Mouse (Mus musculus) myocyte (in vitro differentiated cells): ENCODE results near the gene D930048N14Rik. TPM values are rescaled to one million over a fixed set of nuclear protein-coding genes. Genes with fewer than 3 reads are reported as not detected.

Source experiments
- H3K27me3 ChIP-seq: one replicate; pipeline ENCODE4 v1.6.1; 2011; ENCODE audit not compliant: control insufficient read depth, insufficient read depth, insufficient read length
- H3K36me3 ChIP-seq: one replicate; pipeline ENCODE4 v1.6.1; 2011; ENCODE audit not compliant: control insufficient read depth, insufficient read depth
- H3K4me2 ChIP-seq: one replicate; pipeline ENCODE4 v1.6.1; 2011; ENCODE audit warnings: low read depth, control low read depth
- H3K4me3 ChIP-seq: one replicate; pipeline ENCODE4 v1.5.1; 2011; ENCODE audit warnings: mild to moderate bottlenecking, control low read depth, moderate library complexity
- H3K79me2 ChIP-seq: one replicate; pipeline ENCODE4 v1.6.1; 2011; ENCODE audit not compliant: control insufficient read depth, insufficient read depth
- H3ac ChIP-seq: one replicate; pipeline ENCODE4 v1.6.1; 2011; ENCODE audit not compliant: control insufficient read depth, insufficient read length
- CEBPB ChIP-seq: IDR thresholded peaks from 2 replicates; pipeline ENCODE4 v1.6.1; 2011; ENCODE audit warnings: mild to moderate bottlenecking, moderate library complexity; ENCODE audit not compliant: poor library complexity, insufficient read depth, severe bottlenecking
- E2F4 ChIP-seq: IDR thresholded peaks from one replicate; pipeline ENCODE4 v1.6.1; 2011; ENCODE audit warnings: mild to moderate bottlenecking, control low read depth, moderate library complexity; ENCODE audit not compliant: insufficient read depth
- MAX ChIP-seq: IDR thresholded peaks from one replicate; pipeline ENCODE4 v1.6.1; 2011; ENCODE audit warnings: low read depth, mild to moderate bottlenecking, control low read depth
- MYOD1 ChIP-seq, 3 experiments: IDR thresholded peaks; one replicate each; pipeline ENCODE4 v1.6.1; 2011; ENCODE audit warnings: control low read depth in 2 of 3, low read depth in 2 of 3, mild to moderate bottlenecking in 2 of 3, moderate library complexity in 1 of 3; ENCODE audit not compliant: insufficient read length in 2 of 3, control insufficient read depth in 1 of 3
- MYOG ChIP-seq, 3 experiments: IDR thresholded peaks; one replicate each; pipeline ENCODE4 v1.6.1; 2011; ENCODE audit warnings: control low read depth in 2 of 3, low read depth in 2 of 3, mild to moderate bottlenecking in 2 of 3; ENCODE audit not compliant: insufficient read length in 2 of 3, control insufficient read depth in 1 of 3, insufficient read depth in 1 of 3
- POLR2A ChIP-seq: IDR thresholded peaks from one replicate; pipeline ENCODE4 v1.6.1; 2011; ENCODE audit warnings: low read depth, mild to moderate bottlenecking, control low read depth, moderate library complexity; ENCODE audit not compliant: insufficient read length
- POLR2AphosphoS2 ChIP-seq: IDR thresholded peaks from one replicate; pipeline ENCODE4 v1.6.1; 2011; ENCODE audit warnings: low read depth, control low read depth; ENCODE audit not compliant: insufficient read length
- REST ChIP-seq: IDR thresholded peaks from one replicate; pipeline ENCODE4 v1.6.1; 2011; ENCODE audit warnings: mild to moderate bottlenecking, control low read depth, moderate library complexity; ENCODE audit not compliant: insufficient read depth, insufficient read length
- SRF ChIP-seq: IDR thresholded peaks from one replicate; pipeline ENCODE4 v1.6.1; 2011; ENCODE audit warnings: low read depth; ENCODE audit not compliant: control insufficient read depth, insufficient read length
- TCF12 ChIP-seq: IDR thresholded peaks from one replicate; pipeline ENCODE4 v1.6.1; 2011; ENCODE audit warnings: mild to moderate bottlenecking, control low read depth; ENCODE audit not compliant: poor library complexity, insufficient read depth, severe bottlenecking
- TCF3 ChIP-seq: IDR thresholded peaks from one replicate; pipeline ENCODE4 v1.6.1; 2011; ENCODE audit warnings: low read depth, control low read depth; ENCODE audit not compliant: insufficient read length
- USF1 ChIP-seq: IDR thresholded peaks from one replicate; pipeline ENCODE4 v1.6.1; 2011; ENCODE audit warnings: low read depth, mild to moderate bottlenecking, control low read depth, moderate library complexity
- polyA plus RNA-seq: library from polyadenylated mRNA; unstranded; fragments of >200 nt; fragmentation: generic; extraction: Trizol; gene quantifications from one replicate; pipeline ENCODE4 v1.2.1, GENCODE M21; 2012; ENCODE audit warnings: missing spikeins

Gene D930048N14Rik
- polyA plus RNA-seq, 1 experiment = 0.25 TPM

DNA sequence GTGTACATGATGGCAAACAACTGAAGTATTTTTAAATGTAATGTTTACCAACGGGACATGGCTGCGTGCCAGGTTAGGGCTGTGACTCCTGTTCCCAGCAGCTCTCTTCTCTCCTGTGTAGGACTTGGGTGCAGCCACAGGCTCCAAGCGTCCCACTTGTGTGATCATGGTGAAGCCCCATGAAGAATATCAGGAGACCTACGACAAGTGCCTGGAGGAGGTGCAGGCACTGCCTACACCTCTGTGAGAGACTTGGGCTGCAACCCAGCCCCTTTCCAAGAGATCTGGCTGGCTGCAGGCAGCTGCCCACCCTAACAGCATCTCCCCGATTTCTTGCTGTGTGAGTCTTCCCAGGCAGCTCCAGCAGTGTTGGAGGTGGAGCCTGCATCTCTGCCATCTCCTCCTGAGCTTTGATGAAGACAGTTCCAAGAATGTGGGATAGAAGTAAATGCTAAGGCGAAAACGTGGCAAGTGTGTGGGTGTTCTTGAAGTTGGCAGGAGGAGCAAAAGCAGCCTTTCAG is 27.7 kb upstream of the D930048N14Rik start:
- no peak overlapping the region for H3ac ChIP-seq
- peaks cover 25% of the 10 kb centered on the region for H3K36me3 ChIP-seq
- peaks cover 21% of the 10 kb centered on the region for H3K79me2 ChIP-seq
- H3K4me2 ChIP-seq = no peak overlapping the region
- TF ChIP-seq TCF3 (no peak), CEBPB (no peak), USF1 (no peak), TCF12 (no peak), REST (no peak)
- H3K27me3 ChIP-seq = no peaks in the 10 kb centered on the region
- H3K4me3 ChIP-seq = no peak overlapping the region

DNA sequence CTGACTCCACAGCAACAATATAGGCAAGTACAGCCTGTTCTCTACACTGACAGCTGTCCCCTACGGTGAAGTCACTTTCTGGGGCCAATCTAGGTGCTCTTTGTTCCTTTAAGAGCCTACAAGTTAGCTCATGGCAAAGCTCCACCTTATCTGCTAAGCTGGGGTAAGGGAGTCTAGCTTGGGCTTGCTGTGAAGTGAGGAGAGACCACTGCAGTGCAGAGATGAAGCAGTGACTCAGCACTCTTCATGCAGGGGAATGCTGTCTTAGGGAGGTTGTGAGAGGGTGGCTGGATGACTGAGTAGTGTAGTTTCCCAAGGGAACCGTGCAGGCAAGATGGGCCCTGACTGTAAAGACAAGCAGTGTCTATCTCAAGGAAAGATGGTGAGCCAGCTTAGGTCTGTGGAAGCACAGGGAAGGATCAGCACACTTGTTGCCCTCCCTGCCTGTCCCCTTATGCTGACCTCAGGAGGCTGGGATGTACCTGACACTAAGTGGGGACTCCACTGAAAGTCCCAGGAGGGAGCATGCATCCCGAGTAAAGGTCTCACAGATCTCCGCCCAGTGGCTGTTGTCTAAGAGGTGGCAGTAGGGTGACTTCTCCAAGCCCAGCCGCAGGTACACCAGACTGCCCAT is 25.4 kb upstream of the D930048N14Rik start:
- TF ChIP-seq TCF12 (no peak), CEBPB (no peak), SRF (no peak), MYOG (IDR thresholded peaks at IDR 0.05; ENCODE audit: control insufficient read depth in 1 of 3, insufficient read depth in 1 of 3, insufficient read length in 2 of 3, low read depth in 2 of 3) (no peak), POLR2A (no peak), TCF3 (no peak), MYOD1 (IDR thresholded peaks at IDR 0.05; ENCODE audit: control insufficient read depth in 1 of 3, insufficient read length in 2 of 3, low read depth in 2 of 3) (no peak), POLR2AphosphoS2 (no peak), MAX (no peak), USF1 (no peak), REST (no peak), E2F4 (no peak)
- no peak overlapping the region for H3K4me2 ChIP-seq
- H3K27me3 ChIP-seq = no peaks in the 10 kb centered on the region
- H3K36me3 ChIP-seq = peaks cover 30% of the 10 kb centered on the region
- H3K79me2 ChIP-seq = peaks cover 16% of the 10 kb centered on the region
- H3K4me3 ChIP-seq = no peak overlapping the region
- H3ac ChIP-seq = no peak overlapping the region

DNA sequence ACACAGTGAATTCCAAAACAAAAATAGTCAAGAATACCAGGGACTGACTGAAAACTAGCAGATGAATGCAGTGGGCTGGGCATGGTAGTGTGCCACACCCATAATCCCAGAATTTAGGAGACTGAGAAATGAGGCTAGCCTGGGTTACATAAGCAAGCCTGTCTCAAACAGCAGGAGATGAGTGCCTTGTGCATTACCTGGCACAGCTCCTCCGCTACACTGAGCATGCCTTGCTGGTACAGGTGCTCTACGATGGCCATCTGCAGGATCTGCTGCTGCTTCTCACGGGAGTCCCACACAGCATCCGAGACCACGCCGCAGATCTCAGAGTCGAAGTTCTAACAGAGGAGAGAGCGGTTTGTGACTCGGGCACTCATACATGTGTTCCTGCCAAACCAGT is 23.3 kb upstream of the D930048N14Rik start:
- H3ac ChIP-seq = no peak overlapping the region
- no peaks in the 10 kb centered on the region for H3K79me2 ChIP-seq
- H3K36me3 ChIP-seq = peaks cover 24% of the 10 kb centered on the region
- H3K4me3 ChIP-seq = no peak overlapping the region
- H3K4me2 ChIP-seq = no peak overlapping the region
- no peaks in the 10 kb centered on the region for H3K27me3 ChIP-seq
- TF ChIP-seq E2F4 = no peak
- TF ChIP-seq POLR2A = peak; percentile 18
- peak; percentile 50 for TF ChIP-seq POLR2AphosphoS2

DNA sequence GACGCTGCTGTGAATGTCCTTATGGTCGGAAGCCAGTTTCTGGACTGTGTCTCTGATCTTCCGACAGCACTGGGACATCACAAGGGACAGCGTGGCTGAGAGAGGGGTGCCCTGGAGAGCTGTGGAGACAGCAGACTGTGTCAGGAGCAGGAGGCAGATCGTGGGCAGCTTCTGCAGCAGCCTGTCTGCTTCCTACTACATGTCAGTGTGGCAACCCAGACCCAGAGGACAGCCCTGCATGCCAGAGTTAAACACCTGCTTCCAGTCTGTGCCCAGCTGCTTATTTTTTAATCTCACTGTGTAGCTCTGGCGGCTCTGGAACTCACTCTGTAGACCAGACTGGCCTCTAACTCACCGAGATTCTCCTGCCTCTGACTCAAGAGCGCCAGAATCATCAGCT is 22.8 kb upstream of the D930048N14Rik start:
- H3K27me3 ChIP-seq = no peaks in the 10 kb centered on the region
- TF ChIP-seq TCF3 (no peak), MYOG (IDR thresholded peaks at IDR 0.05; ENCODE audit: control insufficient read depth in 1 of 3, insufficient read depth in 1 of 3, insufficient read length in 2 of 3, low read depth in 2 of 3) (peak in 1 of 3 experiments; percentile 69), POLR2A (no peak), TCF12 (no peak), CEBPB (no peak), MAX (no peak), MYOD1 (IDR thresholded peaks at IDR 0.05; ENCODE audit: control insufficient read depth in 1 of 3, insufficient read length in 2 of 3, low read depth in 2 of 3) (peak; percentile 11 to 43 (median 23)), REST (no peak), USF1 (no peak)
- no peaks in the 10 kb centered on the region for H3K79me2 ChIP-seq
- H3K4me2 ChIP-seq = no peak overlapping the region
- H3ac ChIP-seq = no peak overlapping the region
- H3K4me3 ChIP-seq = no peak overlapping the region
- peaks cover 20% of the 10 kb centered on the region for H3K36me3 ChIP-seq

DNA sequence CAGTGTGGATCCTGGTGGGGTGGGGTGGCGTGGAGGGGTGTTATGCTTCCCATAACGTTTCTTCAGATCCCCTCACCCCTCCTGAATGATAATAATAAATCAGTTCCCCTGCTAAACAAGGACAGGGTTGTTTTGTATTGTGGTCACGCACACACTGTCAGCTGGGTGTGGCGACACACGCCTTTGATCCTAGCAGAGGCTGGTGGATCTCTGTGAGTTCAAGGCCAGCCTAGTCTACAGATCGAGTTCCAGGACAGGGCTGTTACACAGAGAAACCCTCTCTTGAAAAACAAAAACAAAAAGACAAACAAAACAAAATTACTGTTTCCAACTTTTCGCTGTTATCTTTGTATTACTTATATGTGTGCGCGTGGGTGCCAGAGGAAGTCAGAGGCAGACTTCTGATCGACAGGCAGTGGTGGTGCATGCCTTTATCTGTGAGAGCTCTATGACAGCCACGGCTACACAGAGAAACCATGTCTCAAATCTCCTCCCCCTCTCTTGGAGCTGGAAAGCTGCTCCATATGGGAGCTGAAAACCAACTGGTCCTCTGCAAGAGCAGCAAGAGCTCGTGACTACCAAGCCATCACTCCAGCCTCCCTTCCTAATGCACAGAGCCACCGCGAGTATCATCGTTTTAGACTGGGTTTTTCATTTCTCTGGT is 21.0 kb upstream of the D930048N14Rik start:
- Histone ChIP-seq H3K36me3 (peaks cover 11% of the 10 kb centered on the region), H3K4me2 (no peak overlapping the region), H3K4me3 (no peak overlapping the region), H3ac (no peak overlapping the region), H3K27me3 (no peaks in the 10 kb centered on the region), H3K79me2 (no peaks in the 10 kb centered on the region)
- TF ChIP-seq POLR2A (no peak), USF1 (no peak), SRF (no peak), REST (no peak), MYOD1 (IDR thresholded peaks at IDR 0.05; ENCODE audit: control insufficient read depth in 1 of 3, insufficient read length in 2 of 3, low read depth in 2 of 3) (no peak), TCF12 (no peak), TCF3 (no peak)
